Mouse (Mus musculus): ENCODE data around the gene Exosc5.

The Exosc5 gene

DNA sequence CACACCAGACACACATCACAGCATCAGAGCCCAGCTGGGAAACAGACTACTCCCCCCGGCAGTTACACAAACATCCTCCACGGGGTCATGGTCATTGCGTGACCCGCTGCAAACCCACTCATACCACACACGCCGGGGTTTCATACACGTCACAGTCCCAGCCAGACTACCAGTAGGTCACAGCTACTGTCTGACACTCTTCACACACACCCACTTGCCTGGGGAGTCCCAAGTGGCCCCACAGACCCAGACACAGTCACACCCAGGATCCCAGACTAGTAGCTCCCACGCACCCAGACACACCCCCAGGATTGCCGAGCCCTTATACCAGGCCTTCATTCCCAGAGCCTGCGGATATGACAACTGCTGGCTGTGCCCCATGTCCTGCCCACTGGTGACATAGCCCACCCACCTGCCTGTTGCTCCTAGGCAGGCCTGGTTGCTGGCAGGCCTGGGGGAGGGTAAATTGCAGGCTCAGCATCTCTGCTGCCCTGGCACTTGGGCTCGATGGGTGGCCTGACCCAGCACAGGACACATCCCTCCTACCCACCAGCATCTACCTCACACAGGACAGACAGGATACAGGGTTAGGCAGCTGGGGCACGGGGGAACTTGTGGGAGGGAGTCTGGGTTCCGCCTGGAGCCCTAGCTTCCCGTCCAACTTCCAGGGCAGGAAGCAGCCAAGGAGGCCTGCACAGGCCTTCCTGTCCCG lies 48.8 kb downstream of the Exosc5 start:
- DNase-seq (ENCODE audit: low spot score): no peak

DNA sequence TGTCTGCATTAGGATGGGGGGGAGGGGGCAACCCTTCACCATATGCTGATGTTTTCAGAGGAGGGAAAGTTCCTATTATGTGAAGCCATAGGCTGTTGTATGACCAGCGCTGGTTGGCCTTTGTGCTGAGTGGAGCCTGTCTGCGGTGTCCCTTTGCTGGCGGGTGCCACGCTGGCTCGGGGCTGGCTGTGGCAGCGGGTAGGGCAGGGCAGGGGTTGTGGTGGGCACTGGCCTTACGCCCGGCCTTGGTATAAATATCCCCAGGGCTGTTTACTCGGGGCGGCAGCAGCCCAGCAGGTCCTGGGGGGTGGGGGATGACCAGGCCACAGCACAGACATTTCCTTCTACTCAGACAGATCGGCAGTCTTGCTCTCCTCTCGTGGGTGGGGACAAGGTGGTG lies 51.0 kb downstream of the Exosc5 start:
- DNase-seq (ENCODE audit: low spot score): no peak

DNA sequence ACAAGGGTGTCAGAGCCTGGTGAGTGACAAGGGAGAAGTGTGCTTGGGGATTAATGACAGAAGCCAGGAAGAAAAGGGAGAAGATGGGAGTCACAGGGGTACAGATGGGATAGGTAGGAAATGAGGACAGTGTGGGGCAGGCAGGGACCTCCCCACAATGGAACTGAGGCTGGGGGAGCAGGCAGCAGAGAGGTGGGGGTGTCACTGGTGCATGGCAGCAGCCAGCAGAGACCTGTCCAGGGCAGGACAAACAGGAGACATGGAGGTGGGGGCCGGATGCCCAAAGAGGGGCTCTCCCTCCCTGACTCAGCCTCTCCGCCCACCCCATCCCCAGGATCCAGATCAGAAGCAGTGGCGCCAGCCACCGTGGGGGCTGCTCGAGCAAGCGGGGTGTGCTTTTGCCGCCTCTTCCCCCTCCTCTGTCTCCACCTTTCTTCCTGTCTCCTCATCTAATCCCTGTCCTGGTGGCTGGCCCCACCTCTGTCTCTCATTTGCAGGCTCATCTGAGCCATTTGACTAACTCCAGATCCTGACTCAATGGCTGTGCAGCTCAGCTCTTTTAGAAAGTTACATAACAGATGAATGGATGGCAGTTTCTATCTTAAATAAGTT lies 51.7 kb downstream of the Exosc5 start:
- no peak for DNase-seq (ENCODE audit: low spot score)

DNA sequence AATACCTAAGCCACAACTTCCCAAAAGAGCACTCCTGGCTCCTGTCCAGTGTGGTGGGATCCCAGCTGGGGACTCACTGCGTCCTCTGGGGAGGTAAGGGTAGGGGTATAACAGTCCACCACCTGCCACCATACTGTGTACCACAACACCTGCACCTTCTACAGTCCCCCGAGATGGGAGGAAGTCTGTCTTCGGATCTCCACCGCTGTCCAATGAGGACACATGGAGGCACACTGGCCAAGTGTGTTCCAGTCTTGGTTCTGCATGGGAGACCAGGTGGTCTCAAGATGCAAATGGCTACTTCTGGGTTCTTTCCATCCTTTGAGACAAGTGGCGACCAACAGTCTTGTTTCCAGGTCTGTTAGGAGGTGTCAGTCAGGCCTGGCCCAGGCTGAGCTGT lies 52.2 kb downstream of the Exosc5 start:
- no peak for DNase-seq (ENCODE audit: low spot score)

DNA sequence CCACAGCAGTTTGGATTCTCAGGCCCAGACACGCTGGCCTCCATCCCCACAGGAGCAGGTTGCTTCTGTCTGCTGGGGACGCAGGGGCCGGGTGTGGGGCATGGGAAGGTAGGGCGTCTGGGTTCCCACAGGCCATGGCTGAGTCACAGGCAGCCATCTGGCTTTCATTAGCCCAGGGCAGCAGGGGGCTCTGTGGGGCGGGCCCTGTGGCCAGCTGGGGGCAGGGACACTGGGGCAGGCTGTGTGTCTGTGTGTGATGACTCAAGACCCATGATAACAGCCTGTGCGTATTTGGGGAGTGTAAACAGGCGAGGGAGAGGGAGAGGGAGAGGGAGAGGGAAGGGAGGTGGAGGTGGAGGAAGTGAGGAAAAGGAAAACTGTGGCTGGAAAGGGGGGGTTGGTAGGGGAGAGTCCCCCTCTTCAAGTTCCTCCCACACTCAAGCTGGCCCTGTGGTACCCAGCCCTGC lies 52.8 kb downstream of the Exosc5 start:
- DNase-seq (ENCODE audit: low spot score): no peak

DNA sequence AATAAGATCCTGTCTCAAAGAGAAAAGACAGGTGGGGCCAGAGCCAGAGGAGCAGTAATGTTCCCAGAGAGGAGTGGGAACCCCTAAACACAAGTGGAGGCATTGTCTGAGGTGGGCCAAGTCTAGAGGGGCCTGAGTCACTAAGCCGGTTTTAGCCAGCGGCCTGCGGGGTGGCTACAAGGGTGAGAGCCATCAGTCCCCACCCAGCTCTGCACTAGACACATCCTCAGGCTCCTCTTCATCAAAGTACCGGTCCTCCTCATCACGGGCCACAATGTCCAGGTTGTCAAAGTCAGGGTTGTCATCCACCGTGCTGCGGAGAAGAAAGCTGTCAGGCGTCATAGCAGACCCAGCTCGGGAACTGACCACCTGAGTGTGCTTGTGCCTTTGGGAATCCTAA lies 53.8 kb downstream of the Exosc5 start:
- no peak for DNase-seq (ENCODE audit: low spot score)

DNA sequence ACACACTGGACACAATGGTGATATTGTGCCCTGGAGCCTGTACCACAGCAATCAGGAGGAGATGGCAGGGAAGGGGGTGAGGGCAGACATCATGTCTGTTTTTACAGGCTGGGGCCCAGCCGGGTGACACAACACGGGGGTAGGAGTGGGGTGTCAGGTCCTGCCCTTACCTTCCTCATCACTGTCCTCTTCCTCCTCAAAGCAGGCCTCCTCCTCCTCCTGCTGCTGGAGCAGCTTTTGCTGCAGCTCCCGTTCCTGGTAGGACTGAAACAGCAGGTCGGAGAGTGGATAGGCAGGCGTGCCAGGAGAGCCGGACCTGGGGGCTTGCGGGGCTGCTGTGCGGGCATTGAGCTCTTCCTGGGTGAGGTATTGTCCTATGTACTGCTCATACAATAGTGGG lies 55.6 kb downstream of the Exosc5 start:
- DNase-seq (ENCODE audit: low spot score): no peak

DNA sequence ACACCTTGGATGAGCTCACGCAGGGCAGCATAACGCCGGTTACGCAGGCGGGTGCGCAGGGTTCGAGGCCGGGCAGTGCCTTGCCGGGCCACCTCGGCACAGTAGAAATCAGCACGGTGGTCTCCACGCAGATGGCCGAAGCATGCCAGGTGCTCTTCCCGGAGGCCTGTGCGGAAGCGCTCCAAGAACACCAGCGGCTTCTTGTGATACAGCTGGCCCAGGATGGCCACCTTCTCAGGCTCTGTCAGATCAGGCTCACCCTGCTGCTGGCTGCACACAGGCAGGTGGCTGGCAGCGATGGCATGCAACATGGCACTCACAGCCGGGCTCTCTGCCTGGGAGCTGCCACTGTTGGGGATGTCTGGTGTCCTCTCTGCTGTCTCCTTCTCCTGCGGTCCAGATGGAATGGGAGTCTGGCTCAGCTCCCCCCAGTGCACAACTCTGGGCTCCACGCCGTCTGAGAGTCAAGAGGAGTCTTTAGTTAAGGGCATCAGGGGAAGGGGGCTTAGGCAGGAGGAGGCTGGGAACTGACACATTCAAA lies 56.8 kb downstream of the Exosc5 start:
- DNase-seq (ENCODE audit: low spot score): no peak

DNA sequence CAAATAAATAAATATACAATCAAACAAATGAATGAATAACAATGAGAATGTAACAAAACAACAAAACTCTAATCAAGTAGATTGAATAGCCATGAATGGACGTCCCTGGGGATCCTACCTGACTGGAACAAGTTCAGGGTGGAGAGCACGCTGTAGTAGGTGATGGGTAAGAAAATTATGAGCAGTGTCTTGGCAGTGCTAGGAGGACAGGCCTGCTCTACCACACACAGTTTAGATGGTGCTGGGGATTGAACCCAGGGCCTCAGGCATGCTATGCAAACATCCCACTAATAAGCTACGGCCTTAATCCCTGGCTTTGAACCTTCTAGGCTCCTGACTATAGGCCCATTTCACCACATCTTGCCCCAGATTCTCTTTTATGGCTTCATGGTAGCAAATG lies 58.5 kb downstream of the Exosc5 start:
- DNase-seq (ENCODE audit: low spot score): no peak

DNA sequence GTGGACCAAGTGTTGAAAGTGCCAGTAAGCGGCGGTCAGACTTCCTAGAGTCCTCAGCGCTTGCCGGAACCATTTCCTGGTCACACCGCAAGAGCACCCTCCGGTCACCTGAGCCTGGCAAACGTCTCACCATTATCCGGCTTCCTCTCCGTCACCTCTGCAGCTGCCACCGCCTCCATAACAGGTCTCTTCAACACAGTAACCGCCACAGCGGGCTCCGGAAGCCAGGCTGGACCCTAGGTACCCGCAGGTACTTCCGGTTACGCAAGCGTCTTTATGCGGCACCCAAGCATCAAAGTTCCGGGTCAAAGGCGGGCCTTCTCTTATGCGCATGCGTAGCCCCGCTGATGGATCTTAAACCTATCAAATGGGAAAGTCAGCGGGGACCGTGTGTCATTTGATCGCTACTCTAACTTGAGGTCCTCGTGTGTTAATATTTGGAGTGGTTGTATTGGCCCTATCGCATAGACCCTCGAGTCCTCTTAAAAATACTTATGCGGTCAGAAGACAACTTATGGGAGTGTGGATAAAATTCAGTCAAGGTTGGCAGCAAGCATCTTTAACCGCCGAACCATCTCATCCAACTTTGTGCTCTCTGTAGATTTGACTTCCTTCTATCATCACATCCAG lies 59.9 kb downstream of the Exosc5 start, which contains the start of gene Ccdc97:
Ccdc97 (minus strand) TSS at position 301 of the 630 bp plus-strand sequence.
- peak; percentile 96 for DNase-seq (ENCODE audit: low spot score)

DNA sequence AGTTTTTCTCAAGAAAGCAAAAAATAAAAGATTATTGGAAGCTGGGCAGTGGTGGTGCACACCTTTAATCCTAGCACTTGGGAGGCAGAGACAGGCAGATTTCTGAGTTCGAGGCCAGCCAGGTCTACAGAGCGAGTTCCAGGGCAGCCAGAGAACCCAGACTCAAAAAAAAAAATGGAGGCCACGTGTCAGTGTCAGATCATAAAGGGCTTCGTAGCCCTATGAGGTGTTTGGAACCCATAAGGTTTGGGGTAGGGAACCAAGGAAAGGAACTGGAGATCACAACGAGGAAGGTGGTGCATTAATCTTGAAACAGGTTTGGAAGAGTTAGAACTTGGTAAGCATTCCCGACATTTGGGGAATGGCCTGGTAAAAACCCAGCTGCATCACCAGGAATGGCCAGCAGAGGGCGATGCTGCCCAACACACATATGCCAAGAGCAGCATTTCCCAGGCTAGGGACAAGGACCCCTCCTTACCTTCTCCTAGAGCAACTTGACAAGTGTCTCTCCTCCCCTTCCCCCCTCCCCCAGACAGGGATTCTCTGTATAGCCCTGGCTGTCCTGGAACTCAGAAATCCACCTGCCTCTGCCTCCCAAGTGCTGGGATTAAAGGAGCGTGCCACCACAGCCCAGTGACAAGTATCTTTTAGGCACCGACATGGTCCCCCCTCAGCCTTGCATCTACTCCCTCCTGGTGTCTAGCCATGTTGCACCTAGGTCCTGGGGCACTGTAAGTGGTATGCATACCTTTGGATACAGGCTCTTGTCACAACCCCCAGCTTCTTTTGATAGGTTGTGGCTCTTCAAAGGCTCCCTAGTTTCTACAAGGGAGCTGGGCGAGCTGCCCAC lies 61.0 kb downstream of the Exosc5 start:
- peak; percentile 73 for DNase-seq (ENCODE audit: low spot score)

DNA sequence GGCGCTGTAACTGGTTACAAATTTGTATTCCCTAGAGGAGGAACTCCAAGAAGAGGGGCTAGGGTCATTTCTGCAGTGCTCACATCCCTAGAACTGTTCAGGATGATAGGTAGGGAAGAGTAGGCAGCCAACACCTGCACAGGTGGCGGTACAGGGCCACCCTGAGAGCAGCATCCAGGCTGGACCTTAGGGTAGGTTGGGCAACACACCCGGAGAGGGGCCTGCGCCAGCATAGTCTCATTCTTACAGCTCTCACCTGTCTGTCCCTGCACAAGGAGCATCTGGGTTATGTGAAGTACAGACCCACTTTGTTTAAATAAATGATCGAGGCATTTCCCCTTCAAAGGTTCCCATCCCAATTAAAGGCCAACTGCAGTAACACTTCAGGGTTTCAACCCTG lies 61.8 kb downstream of the Exosc5 start:
- DNase-seq (ENCODE audit: low spot score): no peak

All from c-Kit-positive CD71-positive TER-119-positive erythroid progenitor cells, embryonic 14.5 days (primary cell).